Comparison of ENCODE assay signal across 11 mouse cellular contexts in the genomic region with DNA sequence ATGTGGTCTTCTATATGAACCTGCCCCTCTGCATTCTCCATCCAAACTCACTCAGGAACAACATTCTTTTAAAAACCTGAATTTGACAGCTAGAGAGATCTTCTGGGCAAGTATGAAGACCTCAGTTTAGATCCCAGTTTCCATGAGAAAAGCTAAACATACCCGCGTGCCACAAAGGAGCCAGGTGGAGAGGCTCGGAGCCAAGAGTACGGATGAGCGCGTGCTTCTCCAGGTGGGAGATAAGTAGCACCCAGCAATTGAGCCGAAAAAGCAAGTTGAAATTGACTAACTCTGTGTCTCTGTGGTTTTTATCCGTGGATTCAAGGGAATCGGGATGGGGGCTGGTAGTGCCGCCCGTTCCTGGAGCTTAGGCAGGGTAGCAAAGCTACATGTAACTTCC.
"Had no signal": no experiment of that assay in that cellular context is flagged by ENCODE, and none has a peak within 500 bp of the region (broad histone marks: within the 10 kb centered on the region; RNA-seq: fewer than 3 reads in every experiment).

No protein-coding gene starts in this region.

- DNase-seq: kidney, postnatal 10 days; kidney, postnatal 36 days; layer of hippocampus, postnatal 36 days; liver; lung, adult 18-20 months; lung, postnatal 10 days; lung, postnatal 36 days; retina, postnatal 1 day; right cerebral cortex, postnatal 25 days; spleen, adult 18-20 months; thymus, postnatal 25 days had no signal
